Mouse (Mus musculus) ES-E14 (cell line): ENCODE data around the gene Cecr2. TPM values are rescaled to one million over a fixed set of nuclear protein-coding genes. Genes with fewer than 3 reads are reported as not detected.

Experiments used
- DNase-seq: peaks from one replicate; pipeline ENCODE4 v3.0.0-alpha.2; 2013; ENCODE audit warnings: low read depth, low spot score
- H3K27ac ChIP-seq: 2 replicates; pipeline ENCODE4 v1.5.1; 2012; ENCODE audit warnings: low read depth, mild to moderate bottlenecking, low read length, moderate library complexity, mixed read lengths; ENCODE audit not compliant: poor library complexity, insufficient read depth, severe bottlenecking
- H3K36me3 ChIP-seq: 2 replicates; pipeline ENCODE4 v1.6.1; 2012; ENCODE audit warnings: mild to moderate bottlenecking, low read length, moderate library complexity, mixed read lengths; ENCODE audit not compliant: control insufficient read depth, poor library complexity, insufficient read depth, severe bottlenecking
- H3K4me1 ChIP-seq, 2 experiments: fragments of 150-350 bp in 1 of 2; sonication (generic) in 1 of 2; 2 replicates each; pipeline ENCODE4 v1.6.1; 2012; ENCODE audit warnings: low read length in 2 of 2, mild to moderate bottlenecking in 1 of 2, mixed read lengths in 1 of 2; ENCODE audit not compliant: control insufficient read depth in 2 of 2, insufficient read depth in 2 of 2, poor library complexity in 1 of 2
- H3K4me3 ChIP-seq, 2 experiments: fragments of 150-350 bp in 1 of 2; sonication (generic) in 1 of 2; 2 replicates each; pipeline ENCODE4 v1.5.1; 2012; ENCODE audit warnings: low read length in 2 of 2, low read depth in 1 of 2, mild to moderate bottlenecking in 1 of 2, mixed read lengths in 1 of 2; ENCODE audit not compliant: insufficient read depth in 1 of 2, poor library complexity in 1 of 2, severe bottlenecking in 1 of 2
- H3K9ac ChIP-seq: 2 replicates; pipeline ENCODE4 v1.6.1; 2012; ENCODE audit warnings: low read depth, mild to moderate bottlenecking, low read length, mixed read lengths; ENCODE audit not compliant: poor library complexity, insufficient read depth, severe bottlenecking
- H3K9me3 ChIP-seq: fragments of 150-350 bp; sonication (generic); 2 replicates; pipeline ENCODE4 v1.6.1; 2012; ENCODE audit warnings: low read depth, mild to moderate bottlenecking, low read length; ENCODE audit not compliant: control insufficient read depth, insufficient read depth
- CHD2 ChIP-seq: IDR thresholded peaks from 2 replicates; pipeline ENCODE4 v1.6.1; 2014; ENCODE audit warnings: mild to moderate bottlenecking, low read depth, low read length, inconsistent platforms
- HCFC1 ChIP-seq: IDR thresholded peaks from 2 replicates; pipeline ENCODE4 v1.6.1; 2012; ENCODE audit warnings: low read length, inconsistent platforms, borderline replicate concordance; ENCODE audit not compliant: insufficient read depth
- MAFK ChIP-seq: IDR thresholded peaks from 2 replicates; pipeline ENCODE4 v1.6.1; 2014; ENCODE audit warnings: mild to moderate bottlenecking, low read depth, low read length, inconsistent platforms; ENCODE audit not compliant: insufficient read depth
- ZC3H11A ChIP-seq: IDR thresholded peaks from 2 replicates; pipeline ENCODE4 v1.6.1; 2012; ENCODE audit warnings: low read depth, mild to moderate bottlenecking, inconsistent platforms, low read length, borderline replicate concordance
- ZNF384 ChIP-seq: IDR thresholded peaks from 2 replicates; pipeline ENCODE4 v1.6.1; 2012; ENCODE audit warnings: low read depth, low read length, inconsistent platforms
- in situ Hi-C, 2 experiments: fragments of 600-800 bp; cut with MboI; formaldehyde crosslinking; loops; one replicate each; pipeline ENCODE4 v1.15.1; 2025; ENCODE audit warnings: low sequenced_read_pairs in 2 of 2, inconsistent platforms in 1 of 2; ENCODE audit not compliant: unreplicated experiment in 2 of 2
- total RNA-seq: library from RNA; depleted of rRNA; stranded (reverse); fragments of 300-350 nt; gene quantifications from 2 replicates; pipeline ENCODE4 v1.2.3, GENCODE M21; 2012

Gene Cecr2
- total RNA-seq, 1 experiment, result 26.5 TPM

DNA sequence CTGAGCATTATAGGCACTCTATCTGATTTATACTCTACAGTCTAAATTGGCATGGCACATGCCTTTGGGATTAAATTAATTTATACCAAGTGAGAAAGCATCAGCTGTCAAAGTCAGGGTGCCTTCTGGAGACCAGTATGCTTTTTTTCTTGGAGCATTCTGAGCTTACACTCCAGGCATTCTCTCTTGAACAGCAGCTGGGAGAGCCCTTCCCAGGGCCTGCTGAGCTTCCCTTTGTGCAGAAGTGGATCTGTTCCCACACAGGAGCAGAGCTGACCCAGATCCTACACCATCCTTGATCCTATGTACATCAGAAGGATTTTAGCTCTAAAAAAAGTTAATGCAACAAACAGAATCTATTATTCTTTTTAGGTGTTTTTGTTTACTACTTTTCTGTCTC is 49.7 kb downstream of the Cecr2 start:
- no peak overlapping the region for H3K27ac ChIP-seq
- TF ChIP-seq HCFC1 (no peak), CHD2 (no peak), ZC3H11A (no peak), ZNF384 (no peak), MAFK (no peak)

DNA sequence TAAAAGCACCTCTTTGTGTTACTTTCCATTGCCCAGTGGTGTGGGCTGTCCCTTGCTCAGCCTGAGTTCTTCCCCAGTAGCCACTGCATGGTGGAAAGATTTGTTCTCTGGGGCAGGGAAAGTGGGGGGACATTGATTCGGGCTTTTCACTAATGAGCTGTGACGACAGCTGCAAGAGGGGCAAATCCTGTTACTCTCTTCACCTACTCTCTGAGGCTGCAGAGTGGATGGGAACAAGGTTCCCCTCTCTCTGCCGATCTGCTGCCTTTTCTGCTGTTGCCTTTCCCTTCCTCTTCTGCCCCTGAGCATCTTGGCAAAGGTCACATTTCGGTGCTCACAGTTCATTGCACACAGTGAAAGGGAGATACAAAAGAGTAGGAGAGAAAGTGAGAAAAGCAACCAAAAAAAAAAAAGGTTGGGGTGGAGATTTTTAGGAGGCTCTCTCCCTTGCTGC is 50.4 kb downstream of the Cecr2 start:
- Histone ChIP-seq H3K4me3 (no peak overlapping the region), H3K27ac (no peak overlapping the region), H3K4me1 (peaks cover 0 to 8% of the 10 kb centered on the region in 2 experiments; a peak in 2 of 4 replicates), H3K9ac (no peak overlapping the region), H3K36me3 (no peaks in the 10 kb centered on the region), H3K9me3 (no peaks in the 10 kb centered on the region)
- DNase-seq, result no peak
- TF ChIP-seq CHD2 (no peak), ZNF384 (0 out of 2 replicates have a peak, but pooled peaks have one; percentile 50)
- in situ Hi-C loops, result no loop called here

More for the DNA sequence above, 49.7 kb downstream of the Cecr2 start:
- Histone ChIP-seq H3K4me3 (no peak overlapping the region), H3K9ac (no peak overlapping the region), H3K9me3 (no peaks in the 10 kb centered on the region), H3K36me3 (no peaks in the 10 kb centered on the region), H3K4me1 (peaks cover 0 to 8% of the 10 kb centered on the region in 2 experiments; a peak in 2 of 4 replicates)
- in situ Hi-C loops, result no loop called here
- no peak for DNase-seq

DNA sequence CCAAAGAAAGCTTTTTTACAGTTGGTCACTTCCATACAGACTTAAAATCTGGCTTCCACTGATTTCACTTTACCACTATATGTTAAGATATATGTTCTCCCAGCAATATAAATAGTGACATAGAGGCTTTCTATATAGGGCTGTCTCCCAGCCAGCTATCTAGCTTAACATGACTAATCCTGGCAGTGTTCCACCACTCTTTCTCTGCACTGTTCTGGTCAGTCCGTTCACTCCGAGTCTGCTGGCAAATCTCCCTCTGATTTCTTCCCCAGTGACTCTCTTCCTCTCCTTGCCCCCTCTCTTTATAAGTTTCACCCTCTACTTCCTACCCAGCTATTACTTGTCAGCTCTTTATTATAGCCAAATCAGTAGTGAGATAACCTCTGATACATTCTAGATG is 59.8 kb downstream of the Cecr2 start:
- no peaks in the 10 kb centered on the region for H3K9me3 ChIP-seq
- TF ChIP-seq MAFK, result no peak
- no peak for TF ChIP-seq ZNF384
- TF ChIP-seq ZC3H11A, result no peak
- no peak for TF ChIP-seq CHD2
- no peak for TF ChIP-seq HCFC1
- DNase-seq, result no peak
- H3K4me1 ChIP-seq, result no peaks in the 10 kb centered on the region
- no peaks in the 10 kb centered on the region for H3K36me3 ChIP-seq
- no peak overlapping the region for H3K9ac ChIP-seq
- in situ Hi-C loops, result no loop called here
- no peak overlapping the region for H3K4me3 ChIP-seq
- H3K27ac ChIP-seq, result no peak overlapping the region

DNA sequence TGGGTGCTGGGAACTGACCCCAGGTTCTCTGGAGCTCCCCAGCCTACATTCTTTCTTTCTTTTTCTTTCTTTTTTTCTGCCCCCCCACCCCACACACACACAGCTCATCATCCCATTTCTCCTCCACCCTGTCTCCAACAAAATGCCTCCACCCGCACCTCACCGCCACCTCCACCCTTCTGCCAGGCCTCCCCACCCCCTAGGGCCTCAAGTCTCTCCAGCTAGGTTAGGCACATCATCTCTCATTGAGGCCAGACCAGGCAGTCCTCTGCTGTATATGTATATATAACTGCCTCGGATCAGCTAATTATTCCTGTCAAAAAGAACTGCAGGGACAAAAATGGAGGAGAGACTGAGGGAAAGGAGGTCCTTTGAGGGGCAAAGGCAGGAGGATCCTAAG is 69.8 kb downstream of the Cecr2 start:
- no peaks in the 10 kb centered on the region for H3K4me1 ChIP-seq
- TF ChIP-seq ZC3H11A, result no peak
- TF ChIP-seq HCFC1, result no peak
- no peak for TF ChIP-seq CHD2
- in situ Hi-C loops, result no loop called here
- H3K9ac ChIP-seq, result no peak overlapping the region
- H3K27ac ChIP-seq, result no peak overlapping the region
- H3K36me3 ChIP-seq, result peaks cover 10% of the 10 kb centered on the region
- DNase-seq, result no peak
- no peaks in the 10 kb centered on the region for H3K9me3 ChIP-seq
- no peak overlapping the region for H3K4me3 ChIP-seq

DNA sequence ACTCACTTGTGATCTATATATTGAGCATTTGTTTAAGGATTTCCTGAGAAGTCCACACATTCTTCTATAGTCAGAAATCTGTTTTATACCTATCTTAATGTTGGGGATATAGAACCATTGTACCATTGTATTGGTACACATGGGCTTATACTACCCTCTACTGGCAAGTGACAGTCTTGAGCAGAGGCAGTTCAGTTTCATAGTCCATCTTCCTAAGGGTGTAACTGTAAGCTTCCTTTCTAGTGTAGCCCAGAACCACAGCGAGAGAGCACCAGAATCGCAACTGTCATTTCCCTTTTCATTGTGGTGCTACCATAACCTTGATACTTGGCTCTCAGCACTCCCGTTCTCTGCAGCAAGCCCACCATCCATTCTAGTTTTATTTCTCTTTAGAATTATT is 70.4 kb downstream of the Cecr2 start:
- no peak overlapping the region for H3K27ac ChIP-seq
- no peaks in the 10 kb centered on the region for H3K4me1 ChIP-seq
- peaks cover 10% of the 10 kb centered on the region for H3K36me3 ChIP-seq
- no peak for TF ChIP-seq MAFK
- TF ChIP-seq CHD2, result no peak
- TF ChIP-seq ZNF384, result no peak
- TF ChIP-seq ZC3H11A, result no peak
- no peak for TF ChIP-seq HCFC1
- H3K4me3 ChIP-seq, result no peak overlapping the region
- no peak overlapping the region for H3K9ac ChIP-seq
- no peaks in the 10 kb centered on the region for H3K9me3 ChIP-seq
- peak; percentile 21 for DNase-seq
- in situ Hi-C loops, result no loop called here
